Mouse (Mus musculus) forebrain, embryonic 15.5 days (tissue): ENCODE data around the gene Slc18b1. TPM values are rescaled to one million over a fixed set of nuclear protein-coding genes. Genes with fewer than 3 reads are reported as not detected.

Source experiments
- ATAC-seq: fragments of 200-750 bp; cut with Nextera tagmentation; replicated peaks from 2 replicates; pipeline ENCODE4 v1.8.0; 2017; ENCODE audit warnings: mild to moderate bottlenecking, moderate TSS enrichment, moderate library complexity
- H3K27ac ChIP-seq: fragments of 300-500 bp; sonication (generic); replicated peaks from 2 replicates; pipeline ENCODE4 v1.5.1; 2015; ENCODE audit warnings: mild to moderate bottlenecking, inconsistent platforms
- H3K27me3 ChIP-seq: fragments of 300-500 bp; sonication (generic); 2 replicates; pipeline ENCODE4 v1.6.1; 2015; ENCODE audit warnings: inconsistent platforms
- H3K36me3 ChIP-seq: fragments of 300-500 bp; sonication (generic); 2 replicates; pipeline ENCODE4 v1.6.1; 2015; ENCODE audit warnings: mild to moderate bottlenecking, inconsistent platforms
- H3K4me1 ChIP-seq: fragments of 300-500 bp; sonication (generic); 2 replicates; pipeline ENCODE4 v1.6.1; 2015; ENCODE audit warnings: inconsistent platforms
- H3K4me2 ChIP-seq: fragments of 300-500 bp; sonication (generic); replicated peaks from 2 replicates; pipeline ENCODE4 v1.6.1; 2015; ENCODE audit warnings: mild to moderate bottlenecking, inconsistent platforms
- H3K4me3 ChIP-seq: fragments of 300-500 bp; sonication (generic); 2 replicates; pipeline ENCODE4 v1.5.1; 2015; ENCODE audit warnings: mild to moderate bottlenecking, inconsistent platforms
- H3K9ac ChIP-seq: fragments of 300-500 bp; sonication (generic); replicated peaks from 2 replicates; pipeline ENCODE4 v1.6.1; 2015; ENCODE audit warnings: mild to moderate bottlenecking, inconsistent platforms
- H3K9me3 ChIP-seq: fragments of 300-500 bp; sonication (generic); 2 replicates; pipeline ENCODE4 v1.6.1; 2016; ENCODE audit warnings: inconsistent platforms
- WGBS: fragments of 180-500 bp; shearing (Covaris S2); methylation state at CpG from one replicate; pipeline ENCODE4 v1.1.7; 2015; ENCODE audit warnings: mixed read lengths; 5-methylcytosine and 5-hydroxymethylcytosine counted together
- polyA plus RNA-seq: library from polyadenylated mRNA; unstranded; fragments of >200 nt; fragmentation: Nextera tagmentation; extraction: Ambion mirVana; gene quantifications from 2 replicates; pipeline ENCODE4 v1.2.1, GENCODE M21; 2015

The Slc18b1 gene
- polyA plus RNA-seq, 1 experiment from 2014 or later, result 15.8 TPM

- no peak overlapping the region for H3K27ac ChIP-seq
- H3K9me3 ChIP-seq, result no peaks in the 10 kb centered on the region
- no peak overlapping the region for H3K9ac ChIP-seq
- H3K4me2 ChIP-seq, result no peak overlapping the region
- H3K4me1 ChIP-seq, result no peaks in the 10 kb centered on the region
- H3K27me3 ChIP-seq, result no peaks in the 10 kb centered on the region
- no peak for ATAC-seq
- no peaks in the 10 kb centered on the region for H3K36me3 ChIP-seq
- H3K4me3 ChIP-seq, result no peak overlapping the region
- WGBS, result 81% methylated on average over 9 of the region's 9 CpGs
Observed at GRCm38 (mm10) chr10:23864362-23865312, 67.9 kb downstream of the Slc18b1 start.

Other genes starting within 250 kb of the Slc18b1 start
- gene Rps12, start 9.7 kb upstream of the Slc18b1 start, polyA plus RNA-seq, result 113 and 122 TPM in 2 replicates
- gene Vnn3, start 54.5 kb downstream of the Slc18b1 start, polyA plus RNA-seq, result 0.10 TPM in 1 of 2 replicates, not detected in the other
- 0.13 and 0.19 TPM in 2 replicates for gene Vnn1, start 97.7 kb downstream of the Slc18b1 start, polyA plus RNA-seq
- gene Taar1, start 123.4 kb downstream of the Slc18b1 start, polyA plus RNA-seq, result not detected in 2 replicates
- gene Taar2, start 141.6 kb downstream of the Slc18b1 start, polyA plus RNA-seq, result not detected in 2 replicates
- not detected in 2 replicates for gene Taar3, start 152.6 kb downstream of the Slc18b1 start, polyA plus RNA-seq
- gene Taar4, start 163.5 kb downstream of the Slc18b1 start, polyA plus RNA-seq, result not detected in 2 replicates
- not detected in 2 replicates for gene Taar5, start 173.7 kb downstream of the Slc18b1 start, polyA plus RNA-seq
- not detected in 2 replicates for gene Taar6, start 188.7 kb downstream of the Slc18b1 start, polyA plus RNA-seq
- gene Taar7a, start 196.5 kb downstream of the Slc18b1 start, polyA plus RNA-seq, result not detected in 2 replicates
- not detected in 2 replicates for gene Taar7b, start 203.0 kb downstream of the Slc18b1 start, polyA plus RNA-seq
- gene Taar7d, start 230.2 kb downstream of the Slc18b1 start, polyA plus RNA-seq, result not detected in 2 replicates
- gene Taar7e, start 240.6 kb downstream of the Slc18b1 start, polyA plus RNA-seq, result not detected in 2 replicates